Mouse (Mus musculus): ENCODE data around the gene Rps29.
A peak's percentile ranks its signal among the peaks of the same experiment; 100 is the strongest.

Rps29 gene

DNA sequence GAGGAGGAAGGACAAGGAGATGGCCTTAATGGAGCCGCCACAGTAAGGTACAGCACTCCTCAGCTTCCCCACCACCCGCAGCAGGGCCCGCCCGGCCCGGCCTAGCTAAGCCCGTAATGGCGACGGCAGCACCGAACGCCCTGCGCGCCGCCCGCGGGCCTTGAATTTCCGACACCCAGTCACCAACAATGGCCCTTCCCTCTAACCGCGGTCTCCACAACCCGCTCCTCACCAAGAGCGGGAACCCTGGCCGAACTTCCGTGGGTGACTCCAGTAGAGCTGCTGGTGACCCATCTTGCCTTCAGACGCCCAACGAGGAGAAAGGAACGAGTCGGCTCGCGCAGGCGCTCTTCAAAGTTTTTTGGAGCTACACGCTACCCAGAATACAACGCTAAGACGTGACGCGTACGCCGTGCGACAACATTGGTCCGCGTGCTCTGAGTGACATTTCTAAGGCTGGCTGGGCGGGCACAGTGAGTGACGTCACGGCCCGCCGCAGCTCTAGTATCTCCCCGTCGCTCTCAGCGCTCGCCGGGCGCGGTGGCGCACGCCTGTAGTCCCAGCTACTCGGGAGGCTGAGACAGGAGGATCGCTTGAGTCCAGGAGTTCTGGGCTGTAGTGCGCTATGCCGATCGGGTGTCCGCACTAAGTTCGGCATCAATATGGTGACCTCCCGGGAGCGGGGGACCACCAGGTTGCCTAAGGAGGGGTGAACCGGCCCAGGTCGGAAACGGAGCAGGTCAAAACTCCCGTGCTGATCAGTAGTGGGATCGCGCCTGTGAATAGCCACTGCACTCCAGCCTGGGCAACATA lies at the start of gene Rps29:
TSS of gene Rps29 (minus strand) at position 422 of the 813 bp plus-strand sequence.
- peak; percentile 98 for ATAC-seq (ENCODE audit: insufficient number of reproducible peaks, low FRiP score, low TSS enrichment)

DNA sequence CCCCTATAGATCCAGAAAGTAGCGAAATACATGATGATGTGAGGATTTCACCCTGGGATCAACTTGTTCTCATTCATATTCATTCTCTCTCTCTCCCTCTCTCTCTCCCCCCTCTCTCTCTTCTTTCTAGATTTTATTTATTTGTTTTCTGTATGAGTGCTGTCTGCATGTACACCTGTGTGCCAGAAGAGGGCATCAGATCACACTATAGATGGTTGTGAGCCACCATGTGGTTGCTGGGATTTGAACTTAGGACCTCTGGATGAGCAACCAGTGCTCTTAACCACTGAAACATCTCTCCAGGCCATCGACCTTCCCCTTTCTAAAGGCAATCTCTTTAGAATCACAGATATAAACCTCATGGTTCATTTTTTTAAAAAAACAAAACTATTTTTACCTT lies 49.5 kb upstream of the Rps29 start:
- ATAC-seq (ENCODE audit: insufficient number of reproducible peaks, low FRiP score, low TSS enrichment): no peak

DNA sequence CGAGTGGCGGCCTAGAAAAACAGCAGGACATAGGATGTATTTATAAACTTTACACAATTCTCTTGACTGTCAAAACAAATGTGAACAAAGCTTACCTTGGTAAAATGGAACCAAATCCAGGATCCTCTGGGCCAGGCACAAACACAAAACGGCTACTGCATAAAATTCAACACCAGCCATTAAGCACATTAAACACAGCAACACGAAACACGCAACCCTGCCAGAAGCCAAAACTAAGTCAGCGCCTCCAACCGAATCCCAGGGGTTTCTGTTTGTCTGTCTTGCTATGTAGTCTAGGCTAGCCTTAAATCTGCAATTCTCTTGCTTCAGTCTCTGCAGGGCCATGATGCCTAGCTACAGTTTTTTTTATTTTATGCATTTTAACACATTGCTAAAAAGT lies 48.9 kb upstream of the Rps29 start:
- ATAC-seq (ENCODE audit: insufficient number of reproducible peaks, low FRiP score, low TSS enrichment): no peak

DNA sequence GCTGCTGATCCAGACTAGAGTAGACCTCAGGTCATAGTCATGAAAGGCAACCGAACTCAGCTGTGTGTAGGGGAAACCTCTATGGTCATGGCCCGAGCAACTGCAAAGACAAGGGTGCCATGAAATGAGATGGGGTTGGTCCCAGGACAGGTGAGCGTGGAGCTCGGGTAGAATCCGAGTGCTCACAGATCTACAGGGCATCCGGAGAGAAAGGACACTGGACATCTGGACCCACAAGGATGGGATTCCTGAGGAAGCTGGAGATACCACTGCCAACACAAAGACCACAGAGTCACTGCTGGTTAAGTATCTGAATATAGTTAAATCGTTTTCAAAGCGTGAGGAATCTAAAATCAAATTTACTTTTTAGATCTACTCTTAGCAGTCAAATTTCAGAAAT lies 48.4 kb upstream of the Rps29 start:
- ATAC-seq (ENCODE audit: insufficient number of reproducible peaks, low FRiP score, low TSS enrichment): no peak

DNA sequence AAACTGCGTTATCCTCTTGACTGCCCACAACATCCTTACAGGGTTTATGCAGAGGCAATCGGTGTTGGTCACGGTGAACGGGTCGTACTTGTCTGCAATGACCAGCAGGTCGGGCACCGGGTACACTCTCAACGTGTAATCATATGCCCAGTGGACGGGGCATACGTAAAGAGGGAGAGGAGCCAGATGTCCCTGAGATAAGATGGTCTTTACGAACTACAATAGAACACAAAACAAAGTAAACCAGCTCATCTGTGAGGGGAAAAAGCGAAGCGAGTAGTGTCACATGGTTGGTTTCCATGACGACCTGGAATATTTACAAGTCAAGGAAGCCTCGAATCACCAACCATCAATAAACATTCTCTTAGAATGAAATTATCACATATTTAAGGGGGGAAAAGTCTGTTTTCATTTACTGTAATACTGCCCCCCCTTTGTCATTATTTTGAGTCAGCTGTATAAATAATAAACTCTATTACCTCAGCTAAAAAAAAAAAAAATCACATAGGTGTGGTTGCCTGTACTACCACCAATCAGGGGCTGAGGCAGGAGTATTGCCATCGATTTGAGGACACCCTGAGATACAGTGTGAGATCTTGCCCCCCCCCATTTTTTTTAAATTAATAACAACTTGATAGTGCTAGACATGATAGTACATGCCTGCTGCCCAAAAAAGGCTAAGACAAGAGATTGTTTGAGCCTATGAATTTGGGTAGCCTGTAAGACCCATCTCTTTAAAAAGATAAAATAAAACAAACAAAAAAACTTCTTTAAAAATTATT lies 45.3 kb upstream of the Rps29 start, which contains the start of gene Gm49384:
TSS of gene Gm49384 (minus strand) at position 216 of the 782 bp plus-strand sequence.
- ATAC-seq (ENCODE audit: insufficient number of reproducible peaks, low FRiP score, low TSS enrichment): no peak

DNA sequence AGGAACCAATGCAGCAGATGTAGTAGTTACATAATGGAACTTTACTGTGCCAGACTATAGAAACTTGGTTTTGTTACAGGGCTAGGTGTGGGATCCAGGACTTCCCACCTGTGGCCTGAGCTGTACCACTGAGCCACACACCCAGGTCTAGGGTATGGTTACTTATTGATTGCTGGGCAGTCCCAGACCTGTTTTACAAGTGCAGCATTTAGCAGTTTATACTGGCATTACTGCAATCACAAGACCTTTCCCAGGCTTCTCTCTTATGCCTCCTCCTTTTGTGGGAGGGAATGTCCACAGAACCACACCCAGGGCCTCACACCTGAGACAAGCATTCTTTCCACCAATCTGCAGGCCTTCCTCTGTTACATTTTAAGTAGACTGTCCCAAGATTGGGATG lies 40.0 kb upstream of the Rps29 start:
- no peak for ATAC-seq (ENCODE audit: insufficient number of reproducible peaks, low FRiP score, low TSS enrichment)

DNA sequence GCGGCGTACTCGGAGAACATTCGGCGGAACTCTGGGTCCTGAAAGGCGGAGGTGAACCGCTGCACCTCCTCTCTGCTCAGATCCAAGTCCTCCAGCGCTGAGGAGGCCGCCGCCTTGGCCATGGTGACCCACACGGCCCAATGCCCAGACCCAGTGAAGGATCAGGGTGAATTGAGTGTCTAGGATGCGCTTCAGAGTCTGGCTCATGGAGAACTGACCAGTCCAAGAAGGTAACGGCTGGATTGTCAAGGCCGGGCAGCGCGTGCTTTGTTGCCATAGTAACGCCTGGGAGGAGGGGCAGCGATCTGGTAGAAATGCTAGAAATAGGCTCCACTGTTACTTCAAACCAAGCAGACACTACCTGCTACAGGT lies 39.2 kb upstream of the Rps29 start, which contains the start of gene Dnaaf2:
TSS of gene Dnaaf2 (minus strand) at position 266 of the 372 bp plus-strand sequence.
- peak; percentile 26; the same call in 1 of the 2 replicates for ATAC-seq (ENCODE audit: insufficient number of reproducible peaks, low FRiP score, low TSS enrichment)

DNA sequence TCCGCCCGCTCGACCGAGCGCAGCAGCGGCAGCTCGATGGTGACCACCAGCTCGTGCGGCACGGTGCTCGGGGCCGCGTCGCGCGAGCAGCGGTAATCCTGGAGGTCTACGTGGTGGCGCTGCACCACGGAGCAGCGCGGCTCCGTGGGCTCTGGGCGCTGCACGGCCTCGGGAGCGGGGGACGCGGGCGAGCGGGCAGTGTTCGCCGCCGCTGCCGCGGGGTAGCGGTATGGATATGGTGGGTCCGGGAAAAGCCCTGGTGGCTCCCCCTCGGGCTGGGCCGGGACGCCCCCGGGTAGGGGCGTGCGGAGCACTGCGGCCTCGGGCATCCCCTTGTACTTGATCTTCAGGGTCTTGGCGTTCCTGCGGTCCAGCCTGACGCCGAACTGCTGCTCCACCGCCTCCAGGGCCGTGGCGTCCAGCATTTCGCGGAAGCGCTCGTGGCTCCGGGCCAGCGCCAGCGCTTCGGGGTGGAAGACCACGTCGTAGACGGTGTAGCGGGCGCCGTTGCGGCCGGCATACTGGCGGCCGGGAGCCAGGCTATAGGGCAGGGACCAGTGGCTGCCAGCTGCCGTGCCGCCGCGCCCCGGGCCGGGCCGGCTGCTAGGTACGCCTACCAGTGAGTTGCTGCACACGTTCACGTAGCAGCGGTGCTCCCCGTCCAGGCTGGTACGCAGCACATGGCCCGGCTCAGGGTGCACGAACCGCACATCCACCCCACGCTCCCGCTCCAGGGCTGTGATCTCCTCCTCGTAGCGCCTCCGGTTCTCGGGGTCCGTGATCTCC lies 38.6 kb upstream of the Rps29 start:
- ATAC-seq (ENCODE audit: insufficient number of reproducible peaks, low FRiP score, low TSS enrichment): peak; percentile 54

DNA sequence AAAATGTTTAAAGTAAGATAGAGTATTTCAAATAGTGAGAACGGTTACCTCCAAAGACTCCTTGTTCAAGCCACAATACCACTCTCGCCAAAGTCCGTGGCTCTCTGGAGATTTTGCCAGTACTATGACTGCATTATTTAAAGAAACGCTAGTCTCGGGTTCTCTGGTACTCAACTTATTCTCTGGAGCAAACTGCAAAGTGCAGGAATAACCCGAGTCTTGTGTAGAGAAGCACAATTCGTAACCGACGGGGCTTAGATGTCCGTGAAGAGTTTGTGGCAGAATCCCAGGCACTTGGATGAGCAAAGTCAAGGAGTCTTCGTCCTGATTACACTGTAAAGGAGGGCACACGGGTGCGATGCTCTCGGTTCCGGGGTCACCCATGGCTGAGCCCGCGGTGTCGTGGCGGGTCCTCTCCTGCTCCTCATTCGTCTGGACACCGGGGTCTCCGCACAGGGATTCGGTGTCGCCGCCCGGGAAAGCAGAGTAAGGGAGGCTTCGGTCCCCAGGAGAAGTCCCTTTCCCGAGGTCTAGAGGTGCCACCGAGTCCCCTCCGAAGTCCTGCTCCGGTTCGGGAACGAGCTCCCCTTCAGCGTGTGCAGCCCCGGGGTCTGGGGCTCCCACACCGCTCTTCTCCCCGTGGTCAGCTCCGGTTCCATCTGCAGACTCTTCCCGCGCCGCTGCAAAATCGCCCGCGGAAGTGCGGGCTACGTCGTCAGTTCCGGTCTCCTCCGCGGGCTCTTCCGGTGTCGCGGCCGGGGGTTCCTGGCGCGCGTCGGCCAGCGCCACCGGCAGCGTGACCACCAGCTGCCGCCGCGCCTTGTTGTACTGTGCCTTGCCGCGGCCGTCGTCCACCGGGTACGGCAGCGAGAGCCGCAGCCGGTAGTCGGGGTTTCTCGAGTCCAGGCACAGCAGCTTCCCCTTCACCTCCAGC lies 37.7 kb upstream of the Rps29 start, which contains the start of gene Gm49383:
TSS of gene Gm49383 (minus strand) at position 661 of the 934 bp plus-strand sequence.
- peak; percentile 89 for ATAC-seq (ENCODE audit: insufficient number of reproducible peaks, low FRiP score, low TSS enrichment)

DNA sequence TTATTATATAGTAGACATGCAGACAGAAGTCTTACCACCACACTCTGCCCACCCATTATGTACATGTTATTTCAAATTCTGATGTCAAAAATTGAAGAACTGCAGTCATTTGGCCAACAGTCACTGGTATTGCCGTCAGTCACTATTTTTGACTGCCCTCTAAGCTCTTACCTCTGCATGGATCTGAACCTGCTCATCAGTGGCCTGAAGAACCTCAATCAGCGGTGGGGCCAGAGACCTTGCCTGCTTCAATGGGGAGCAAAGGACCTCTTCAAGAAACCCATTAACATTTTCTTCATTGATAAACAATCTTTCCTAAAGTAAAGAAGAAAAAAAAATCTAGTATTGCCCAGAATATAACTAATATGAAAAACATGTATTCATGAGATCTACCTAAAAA lies 33.7 kb upstream of the Rps29 start:
- no peak for ATAC-seq (ENCODE audit: insufficient number of reproducible peaks, low FRiP score, low TSS enrichment)

DNA sequence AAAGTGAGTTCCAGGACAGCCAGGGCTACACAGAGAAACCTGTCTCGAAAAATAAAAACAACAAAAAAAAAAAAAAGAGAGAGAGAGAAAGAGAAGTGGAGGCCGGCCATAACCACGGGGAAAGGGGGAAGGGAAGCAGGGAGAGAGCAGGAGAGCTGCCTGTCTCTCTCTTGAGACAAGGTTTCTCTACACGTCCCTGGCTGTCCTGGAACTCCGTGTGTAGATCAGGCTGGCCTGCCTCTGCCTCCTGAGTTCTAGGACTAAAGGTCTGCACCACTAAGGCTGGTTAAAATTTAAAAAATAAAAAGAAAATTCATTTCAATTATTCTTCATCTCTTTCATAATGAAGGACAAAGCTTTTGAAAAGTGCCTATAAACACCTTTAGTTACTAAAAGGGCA lies 32.4 kb upstream of the Rps29 start:
- ATAC-seq (ENCODE audit: insufficient number of reproducible peaks, low FRiP score, low TSS enrichment): no peak

DNA sequence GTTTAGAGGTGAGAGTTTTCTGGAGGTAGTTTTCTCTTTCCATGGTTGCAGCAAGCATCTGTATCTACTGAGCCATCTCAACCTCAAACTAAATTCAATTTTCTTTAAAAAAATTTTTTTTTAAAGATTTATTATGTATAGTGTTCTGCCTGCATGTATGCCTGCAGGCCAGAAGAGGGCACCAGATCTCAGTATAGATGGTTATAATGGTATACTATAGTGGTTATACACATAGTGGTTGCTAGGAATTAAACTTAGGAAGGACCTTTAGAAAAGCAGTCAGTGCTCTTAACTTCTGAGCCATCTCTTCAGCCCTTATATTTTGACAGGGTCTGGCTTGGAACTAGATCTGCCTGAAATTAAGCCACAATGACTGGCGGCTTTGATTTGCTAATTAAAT lies 31.5 kb upstream of the Rps29 start:
- no peak for ATAC-seq (ENCODE audit: insufficient number of reproducible peaks, low FRiP score, low TSS enrichment)

DNA sequence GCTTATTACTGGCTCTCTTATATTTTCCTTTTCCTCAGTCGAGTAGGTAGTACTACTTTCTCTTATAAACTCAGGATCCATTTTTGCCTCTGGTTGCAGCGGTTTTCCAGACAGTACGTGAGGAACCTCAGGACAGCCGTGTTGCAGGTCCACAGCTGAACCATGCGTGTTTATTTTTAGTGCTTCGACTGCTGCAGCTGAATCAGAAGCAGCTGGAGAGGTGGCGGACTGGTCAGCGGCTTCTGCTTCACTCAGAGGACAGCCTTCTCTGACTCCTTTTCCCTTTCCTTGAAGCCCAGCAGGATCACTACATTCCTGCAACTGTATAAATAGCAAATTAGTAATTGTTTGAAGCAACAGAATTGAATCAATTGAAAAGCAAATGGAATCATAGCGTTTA lies 31.1 kb upstream of the Rps29 start:
- no peak for ATAC-seq (ENCODE audit: insufficient number of reproducible peaks, low FRiP score, low TSS enrichment)

DNA sequence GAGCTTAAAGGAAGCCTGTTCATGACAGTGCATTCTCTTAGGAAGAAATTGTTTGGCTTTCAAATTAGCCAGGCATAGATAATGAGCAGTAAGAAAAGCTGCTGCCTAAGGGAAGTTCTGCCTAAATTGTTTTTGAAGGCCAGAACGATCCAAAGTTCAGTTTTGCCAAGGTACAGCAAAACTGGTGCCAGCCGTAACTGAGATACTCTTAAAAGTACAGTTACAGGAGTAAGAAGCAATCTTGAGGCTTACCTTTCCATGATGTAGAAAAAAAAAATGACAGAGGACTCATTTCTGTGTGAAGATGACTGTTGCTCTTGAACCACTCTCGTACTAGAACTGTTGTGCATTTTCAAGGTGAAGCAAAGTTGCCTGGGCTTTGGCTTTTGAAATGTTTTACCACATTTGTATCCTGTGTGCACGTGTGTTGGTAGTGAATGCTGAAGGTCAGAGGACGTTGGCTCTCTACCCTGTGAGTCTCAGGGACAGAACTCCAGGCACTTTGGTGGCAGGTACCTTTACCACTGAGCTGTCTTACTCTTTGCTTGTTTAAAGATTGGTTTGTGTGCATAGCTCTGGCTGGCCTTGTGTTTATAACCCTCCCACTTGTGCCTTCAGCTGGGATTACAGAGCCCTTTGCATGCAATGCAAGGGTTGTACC lies 28.0 kb upstream of the Rps29 start:
- ATAC-seq (ENCODE audit: insufficient number of reproducible peaks, low FRiP score, low TSS enrichment): no peak

DNA sequence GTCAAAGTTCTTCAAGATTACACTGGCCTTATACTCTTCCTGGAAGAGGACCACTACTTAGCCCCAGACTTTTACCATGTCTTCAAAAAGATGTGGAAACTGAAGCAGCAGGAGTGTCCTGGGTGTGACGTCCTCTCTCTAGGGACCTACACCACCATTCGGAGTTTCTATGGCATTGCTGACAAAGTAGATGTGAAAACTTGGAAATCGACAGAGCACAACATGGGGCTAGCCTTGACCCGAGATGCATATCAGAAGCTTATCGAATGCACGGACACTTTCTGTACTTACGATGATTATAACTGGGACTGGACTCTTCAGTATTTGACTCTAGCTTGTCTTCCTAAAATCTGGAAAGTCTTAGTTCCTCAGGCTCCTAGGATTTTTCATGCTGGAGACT lies 26.4 kb upstream of the Rps29 start:
- no peak for ATAC-seq (ENCODE audit: insufficient number of reproducible peaks, low FRiP score, low TSS enrichment)

DNA sequence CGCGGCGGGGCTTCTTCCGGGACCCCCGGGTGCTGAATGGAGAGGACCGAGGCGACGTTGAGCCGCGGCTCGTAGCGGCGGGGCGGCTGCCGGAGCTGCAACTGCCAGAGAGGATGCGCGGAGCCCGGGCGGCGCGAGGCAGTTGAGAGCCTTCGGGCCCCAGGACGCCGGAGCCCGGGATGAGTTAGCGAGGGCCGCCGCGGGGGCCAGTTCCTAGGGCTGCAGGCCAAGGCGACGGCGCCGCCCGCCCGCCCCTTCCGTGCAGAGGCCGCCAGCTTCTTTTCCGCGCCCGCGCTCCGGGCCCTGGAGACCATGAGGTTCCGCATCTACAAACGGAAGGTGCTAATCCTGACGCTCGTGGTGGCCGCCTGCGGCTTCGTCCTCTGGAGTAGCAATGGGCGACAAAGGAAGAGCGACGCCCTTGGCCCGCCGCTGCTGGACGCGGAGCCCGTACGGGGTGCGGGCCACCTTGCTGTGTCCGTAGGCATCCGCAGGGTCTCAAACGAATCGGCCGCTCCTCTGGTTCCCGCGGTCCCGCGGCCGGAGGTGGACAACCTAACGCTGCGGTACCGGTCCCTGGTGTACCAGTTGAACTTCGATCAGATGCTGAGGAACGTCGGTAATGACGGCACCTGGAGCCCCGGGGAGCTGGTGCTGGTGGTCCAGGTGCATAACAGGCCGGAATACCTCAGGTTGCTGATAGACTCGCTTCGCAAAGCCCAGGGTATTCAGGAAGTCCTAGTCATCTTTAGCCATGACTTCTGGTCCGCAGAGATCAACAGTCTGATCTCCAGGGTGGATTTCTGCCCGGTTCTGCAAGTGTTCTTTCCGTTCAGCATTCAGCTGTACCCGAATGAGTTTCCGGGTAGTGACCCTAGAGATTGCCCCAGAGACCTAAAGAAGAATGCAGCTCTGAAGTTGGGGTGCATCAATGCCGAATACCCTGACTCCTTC lies 25.6 kb upstream of the Rps29 start:
- ATAC-seq (ENCODE audit: insufficient number of reproducible peaks, low FRiP score, low TSS enrichment): peak; percentile 37; the same call in 1 of the 2 replicates

DNA sequence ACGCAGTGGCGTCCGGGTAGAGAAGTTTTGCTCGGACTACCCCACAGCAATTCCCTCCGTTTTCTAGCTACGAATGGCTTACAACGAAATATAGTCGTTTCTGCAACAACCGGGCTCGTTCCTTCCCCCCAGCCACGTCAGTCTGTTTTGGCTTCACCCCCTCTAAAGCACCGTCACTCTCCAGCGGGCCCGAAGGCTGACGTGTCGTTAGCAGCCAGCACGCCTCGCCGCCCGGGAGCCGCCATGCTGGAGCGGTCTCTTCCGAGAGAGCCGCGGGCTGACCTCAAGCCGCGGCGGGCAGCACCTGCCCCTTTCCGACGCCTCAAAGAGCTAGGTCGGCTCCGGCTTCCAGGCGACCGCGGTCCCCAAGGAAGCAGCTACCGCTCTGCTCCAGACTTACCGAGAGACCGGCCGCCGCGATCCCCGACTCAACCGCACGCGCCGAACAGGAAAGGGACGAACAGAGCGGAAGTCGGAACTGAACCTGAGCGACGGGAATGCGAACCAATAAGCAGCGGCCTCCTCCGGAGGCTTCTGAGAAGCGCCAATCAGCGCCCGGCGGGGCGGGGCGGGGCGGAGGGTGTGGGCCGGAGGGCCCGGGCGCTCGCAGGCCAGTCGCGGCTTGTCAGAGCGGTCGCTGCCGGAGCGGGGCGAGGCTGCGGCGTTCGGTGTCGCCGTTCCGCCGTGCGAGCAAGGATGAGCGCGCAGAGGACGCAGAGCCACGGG lies 24.8 kb upstream of the Rps29 start, which contains the start of the genes Rpl36al and Mgat2:
TSS of gene Rpl36al (minus strand) at position 501 of the 726 bp plus-strand sequence.
TSS of gene Mgat2 (plus strand) at position 575 of the 726 bp plus-strand sequence.
- ATAC-seq (ENCODE audit: insufficient number of reproducible peaks, low FRiP score, low TSS enrichment): peak; percentile 99
